Mouse (Mus musculus) E14TG2a.4 (cell line): ENCODE measurements at regions not wholly inside any gene's neighbourhood (a gene's known extent, or its start where the extent isn't known, plus 50 kb on each side); places are given as distances from the start of the nearest gene placed in this dataset.

Experiments
- CTCF ChIP-seq: conservative IDR thresholded peaks from 2 replicates; pipeline ENCODE4 v1.5.1; 2014; ENCODE audit warnings: low read length
- POU5F1 ChIP-seq: IDR thresholded peaks from 2 replicates; pipeline ENCODE4 v1.6.1; 2014; ENCODE audit warnings: low read length, borderline replicate concordance

DNA sequence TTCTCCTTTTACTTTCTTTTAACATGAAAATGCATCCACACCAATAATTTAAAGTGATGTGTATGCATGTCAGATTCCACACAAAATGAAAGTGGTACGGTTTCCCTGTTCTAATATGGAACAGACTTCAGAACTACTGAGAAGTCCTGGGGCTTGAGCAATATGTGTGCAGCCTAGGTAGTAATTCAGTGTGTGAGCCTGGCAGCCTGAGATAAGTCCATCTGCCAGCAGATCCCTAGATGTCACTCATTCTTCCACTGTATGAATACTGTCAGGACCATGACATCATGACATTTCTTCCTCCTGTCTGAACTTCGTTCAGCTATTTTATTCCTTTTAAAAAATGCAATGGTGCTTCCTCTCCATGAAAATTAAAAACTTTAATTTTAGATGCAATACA, 93.3 kb upstream of the A730009L09Rik start:
- TF ChIP-seq CTCF (no peak), POU5F1 (no peak)
